Mouse (Mus musculus) kidney, embryonic 16.5 days (tissue): ENCODE results near the gene Srrm4. TPM values are rescaled to one million over a fixed set of nuclear protein-coding genes. Genes with fewer than 3 reads are reported as not detected.

ENCODE experiments used
- ATAC-seq: fragments of 200-750 bp; cut with Nextera tagmentation; 2 replicates; pipeline ENCODE4 v1.8.0; 2017; ENCODE audit warnings: moderate TSS enrichment; ENCODE audit not compliant: low FRiP score, low TSS enrichment
- H3K27ac ChIP-seq: fragments of 300-500 bp; sonication (generic); 2 replicates; pipeline ENCODE4 v1.5.1; 2014; ENCODE audit warnings: low read length
- H3K27me3 ChIP-seq: fragments of 300-500 bp; sonication (generic); 2 replicates; pipeline ENCODE4 v1.6.1; 2014; ENCODE audit warnings: low read length, control low read depth, mixed read lengths; ENCODE audit not compliant: insufficient read depth
- H3K36me3 ChIP-seq: fragments of 300-500 bp; sonication (generic); 2 replicates; pipeline ENCODE4 v1.6.1; 2014; ENCODE audit warnings: low read length, control low read depth, mixed read lengths; ENCODE audit not compliant: insufficient read depth
- H3K4me1 ChIP-seq: fragments of 300-500 bp; sonication (generic); 2 replicates; pipeline ENCODE4 v1.6.1; 2014; ENCODE audit warnings: low read length, control low read depth, mixed read lengths; ENCODE audit not compliant: insufficient read depth
- H3K4me2 ChIP-seq: fragments of 300-500 bp; sonication (generic); replicated peaks from 2 replicates; pipeline ENCODE4 v1.6.1; 2014; ENCODE audit warnings: low read depth, low read length
- H3K4me3 ChIP-seq: fragments of 300-500 bp; sonication (generic); 2 replicates; pipeline ENCODE4 v1.5.1; 2014; ENCODE audit warnings: mild to moderate bottlenecking, low read length
- H3K9ac ChIP-seq: fragments of 300-500 bp; sonication (generic); replicated peaks from 2 replicates; pipeline ENCODE4 v1.6.1; 2014; ENCODE audit warnings: low read length
- H3K9me3 ChIP-seq: fragments of 300-500 bp; sonication (generic); 2 replicates; pipeline ENCODE4 v1.6.1; 2016; ENCODE audit warnings: low read length, control low read depth
- WGBS: fragments of 180-500 bp; shearing (Covaris S2); extraction: QIAGEN DNeasy Blood & Tissue Kit; methylation state at CpG from one replicate; pipeline ENCODE4 v1.1.7; 2014; 5-methylcytosine and 5-hydroxymethylcytosine counted together
- polyA plus RNA-seq: library from polyadenylated mRNA; unstranded; fragments of >200 nt; fragmentation: Nextera tagmentation; extraction: Ambion mirVana; gene quantifications from 2 replicates; pipeline ENCODE4 v1.2.1, GENCODE M21; 2015

Gene Srrm4
- polyA plus RNA-seq, 1 experiment from 2014 or later, result 0.40 TPM

- no peaks in the 10 kb centered on the region for H3K9me3 ChIP-seq
- no peaks in the 10 kb centered on the region for H3K4me1 ChIP-seq
- no peak overlapping the region for H3K4me3 ChIP-seq
- 63% methylated on average over 4 of the region's 4 CpGs for WGBS
- no peak overlapping the region for H3K9ac ChIP-seq
- ATAC-seq, result no peak
- no peaks in the 10 kb centered on the region for H3K27me3 ChIP-seq
- H3K36me3 ChIP-seq, result no peaks in the 10 kb centered on the region
- no peak overlapping the region for H3K4me2 ChIP-seq
- no peak overlapping the region for H3K27ac ChIP-seq
These were observed 65.3 kb downstream of the Srrm4 start for GRCm38 (mm10) chr5:116526324-116526723.

GRCm38 (mm10) chr5:116525308-116525707, 66.3 kb downstream of the Srrm4 start:
- WGBS, result 79% methylated on average over 8 of the region's 8 CpGs
- H3K9me3 ChIP-seq, result no peaks in the 10 kb centered on the region
- no peak overlapping the region for H3K27ac ChIP-seq
- H3K4me1 ChIP-seq, result no peaks in the 10 kb centered on the region
- H3K9ac ChIP-seq, result no peak overlapping the region
- H3K4me2 ChIP-seq, result no peak overlapping the region
- no peak for ATAC-seq
- H3K4me3 ChIP-seq, result no peak overlapping the region
- no peaks in the 10 kb centered on the region for H3K36me3 ChIP-seq
- no peaks in the 10 kb centered on the region for H3K27me3 ChIP-seq

- no peaks in the 10 kb centered on the region for H3K36me3 ChIP-seq
- no peak overlapping the region for H3K4me2 ChIP-seq
- H3K9me3 ChIP-seq, result no peaks in the 10 kb centered on the region
- 82% methylated on average over 8 of the region's 8 CpGs for WGBS
- H3K27ac ChIP-seq, result no peak overlapping the region
- no peaks in the 10 kb centered on the region for H3K27me3 ChIP-seq
- no peak overlapping the region for H3K4me3 ChIP-seq
- H3K9ac ChIP-seq, result no peak overlapping the region
- ATAC-seq, result no peak
- H3K4me1 ChIP-seq, result no peaks in the 10 kb centered on the region
These were observed 68.1 kb downstream of the Srrm4 start for GRCm38 (mm10) chr5:116523553-116523952.

- Histone ChIP-seq H3K9me3 (no peaks in the 10 kb centered on the region), H3K4me2 (no peak overlapping the region), H3K9ac (no peak overlapping the region), H3K27me3 (no peaks in the 10 kb centered on the region), H3K4me1 (no peaks in the 10 kb centered on the region), H3K27ac (no peak overlapping the region), H3K36me3 (no peaks in the 10 kb centered on the region), H3K4me3 (no peak overlapping the region)
- 48% methylated on average over 9 of the region's 9 CpGs for WGBS
- ATAC-seq, result no peak
These were observed 68.5 kb downstream of the Srrm4 start for GRCm38 (mm10) chr5:116523079-116523478.

- no peak overlapping the region for H3K27ac ChIP-seq
- no peak for ATAC-seq
- H3K27me3 ChIP-seq, result no peaks in the 10 kb centered on the region
- no peak overlapping the region for H3K4me3 ChIP-seq
- H3K4me2 ChIP-seq, result no peak overlapping the region
- no peak overlapping the region for H3K9ac ChIP-seq
- H3K4me1 ChIP-seq, result no peaks in the 10 kb centered on the region
- WGBS, result 70% methylated on average over 11 of the region's 11 CpGs
- H3K9me3 ChIP-seq, result no peaks in the 10 kb centered on the region
- H3K36me3 ChIP-seq, result no peaks in the 10 kb centered on the region
These were observed 69.3 kb downstream of the Srrm4 start for GRCm38 (mm10) chr5:116522273-116522672.

GRCm38 (mm10) chr5:116518047-116518446, 73.6 kb downstream of the Srrm4 start:
- 14% methylated on average over 4 of the region's 4 CpGs for WGBS
- Histone ChIP-seq H3K4me3 (no peak overlapping the region), H3K4me1 (no peaks in the 10 kb centered on the region), H3K27me3 (no peaks in the 10 kb centered on the region), H3K4me2 (no peak overlapping the region), H3K9ac (no peak overlapping the region), H3K27ac (no peak overlapping the region), H3K9me3 (no peaks in the 10 kb centered on the region), H3K36me3 (no peaks in the 10 kb centered on the region)
- ATAC-seq, result no peak

GRCm38 (mm10) chr5:116512135-116512534, 79.5 kb downstream of the Srrm4 start:
- Histone ChIP-seq H3K27me3 (no peaks in the 10 kb centered on the region), H3K4me1 (no peaks in the 10 kb centered on the region), H3K4me3 (no peak overlapping the region), H3K27ac (no peak overlapping the region), H3K4me2 (no peak overlapping the region), H3K9me3 (no peaks in the 10 kb centered on the region), H3K36me3 (no peaks in the 10 kb centered on the region), H3K9ac (no peak overlapping the region)
- whole genome bisulfite sequencing, result 66% methylated on average over 4 of the region's 4 CpGs
- no peak for ATAC-seq

GRCm38 (mm10) chr5:116510229-116510628, 81.4 kb downstream of the Srrm4 start:
- ATAC-seq, result no peak
- Histone ChIP-seq H3K4me2 (no peak overlapping the region), H3K36me3 (no peaks in the 10 kb centered on the region), H3K27me3 (no peaks in the 10 kb centered on the region), H3K9me3 (no peaks in the 10 kb centered on the region), H3K4me3 (no peak overlapping the region), H3K4me1 (no peaks in the 10 kb centered on the region), H3K27ac (no peak overlapping the region), H3K9ac (no peak overlapping the region)
- 82% methylated on average over 5 of the region's 5 CpGs for WGBS

GRCm38 (mm10) chr5:116501342-116501741, 90.3 kb downstream of the Srrm4 start:
- H3K27ac ChIP-seq, result no peak overlapping the region
- no peak overlapping the region for H3K4me3 ChIP-seq
- H3K9ac ChIP-seq, result no peak overlapping the region
- H3K27me3 ChIP-seq, result no peaks in the 10 kb centered on the region
- H3K36me3 ChIP-seq, result no peaks in the 10 kb centered on the region
- no peak for ATAC-seq
- no peak overlapping the region for H3K4me2 ChIP-seq
- WGBS, result 41% methylated on average over 15 of the region's 15 CpGs
- no peaks in the 10 kb centered on the region for H3K9me3 ChIP-seq
- H3K4me1 ChIP-seq, result peaks cover 6% of the 10 kb centered on the region; the same call in 1 of the 2 replicates

- Histone ChIP-seq H3K27ac (no peak overlapping the region), H3K27me3 (no peaks in the 10 kb centered on the region), H3K4me1 (peaks cover 6% of the 10 kb centered on the region; the same call in 1 of the 2 replicates), H3K9ac (no peak overlapping the region), H3K4me3 (no peak overlapping the region), H3K36me3 (no peaks in the 10 kb centered on the region), H3K9me3 (no peaks in the 10 kb centered on the region), H3K4me2 (no peak overlapping the region)
- ATAC-seq, result no peak
- 81% methylated on average over 19 of the region's 19 CpGs for WGBS
These were observed 92.6 kb downstream of the Srrm4 start for GRCm38 (mm10) chr5:116498880-116499640.
